Mouse (Mus musculus) cerebellum, postnatal 4 days (tissue): Measurements from ENCODE around the gene P3h3.
"Not testable (repeated sequence)": the region's sequence is repeated elsewhere in the genome, so short reads cannot be mapped to it uniquely, and the experiment has no call there.

ENCODE experiments used
- DNase-seq, 2 experiments: peaks; one replicate each; pipeline ENCODE4 v3.0.0; 2022; ENCODE audit warnings: low spot score in 2 of 2, mixed read lengths in 1 of 2

P3h3 gene

DNA sequence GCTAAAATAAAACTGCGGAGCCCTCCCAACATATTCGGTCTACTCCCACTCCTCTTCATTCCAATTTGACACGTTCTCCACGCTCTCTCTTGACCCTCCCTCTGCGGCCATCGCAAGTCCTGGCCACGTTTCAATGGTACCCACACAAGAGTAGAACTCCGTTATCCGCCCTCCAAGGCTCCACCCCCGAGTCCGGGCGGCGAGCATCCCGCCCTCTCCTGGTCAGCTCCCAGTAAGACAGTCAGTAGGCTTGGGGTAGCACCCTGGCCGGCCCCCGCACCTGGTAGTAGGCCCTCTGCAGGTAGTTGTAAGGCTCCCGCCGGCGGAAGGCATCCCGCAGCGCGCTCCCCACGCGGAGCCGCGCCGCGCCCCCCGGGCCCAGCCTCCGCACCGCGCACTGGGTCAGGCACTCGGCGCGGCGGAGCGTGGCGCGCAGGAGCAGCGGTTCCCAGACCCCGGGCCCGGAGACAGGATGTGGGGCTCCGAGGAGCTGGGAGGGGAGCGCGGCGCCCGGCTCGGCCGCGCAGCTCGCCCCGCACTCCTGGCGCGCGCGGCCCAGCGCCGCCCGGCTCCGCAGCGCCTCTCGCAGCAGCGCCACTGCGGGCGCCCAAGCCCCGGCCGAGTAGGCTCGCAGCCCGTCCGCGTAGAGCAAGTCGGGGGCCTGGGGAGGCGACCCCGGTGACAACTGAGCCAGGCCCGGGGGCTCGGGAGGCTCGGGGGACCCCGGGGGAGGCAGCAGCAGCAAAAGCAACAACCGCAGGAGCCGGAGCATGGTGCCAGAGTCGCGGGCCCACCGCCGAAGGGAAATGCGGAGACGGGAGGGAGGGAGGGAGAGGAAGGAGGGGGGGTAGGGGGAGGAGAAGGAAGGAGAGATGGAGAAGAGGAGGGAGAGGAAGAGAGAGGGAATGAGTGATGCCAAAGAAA, at the start of gene P3h3:
P3h3 (minus strand) TSS at position 837 of the 924 bp plus-strand sequence.
- peak; percentile 72 to 90 for DNase-seq

DNA sequence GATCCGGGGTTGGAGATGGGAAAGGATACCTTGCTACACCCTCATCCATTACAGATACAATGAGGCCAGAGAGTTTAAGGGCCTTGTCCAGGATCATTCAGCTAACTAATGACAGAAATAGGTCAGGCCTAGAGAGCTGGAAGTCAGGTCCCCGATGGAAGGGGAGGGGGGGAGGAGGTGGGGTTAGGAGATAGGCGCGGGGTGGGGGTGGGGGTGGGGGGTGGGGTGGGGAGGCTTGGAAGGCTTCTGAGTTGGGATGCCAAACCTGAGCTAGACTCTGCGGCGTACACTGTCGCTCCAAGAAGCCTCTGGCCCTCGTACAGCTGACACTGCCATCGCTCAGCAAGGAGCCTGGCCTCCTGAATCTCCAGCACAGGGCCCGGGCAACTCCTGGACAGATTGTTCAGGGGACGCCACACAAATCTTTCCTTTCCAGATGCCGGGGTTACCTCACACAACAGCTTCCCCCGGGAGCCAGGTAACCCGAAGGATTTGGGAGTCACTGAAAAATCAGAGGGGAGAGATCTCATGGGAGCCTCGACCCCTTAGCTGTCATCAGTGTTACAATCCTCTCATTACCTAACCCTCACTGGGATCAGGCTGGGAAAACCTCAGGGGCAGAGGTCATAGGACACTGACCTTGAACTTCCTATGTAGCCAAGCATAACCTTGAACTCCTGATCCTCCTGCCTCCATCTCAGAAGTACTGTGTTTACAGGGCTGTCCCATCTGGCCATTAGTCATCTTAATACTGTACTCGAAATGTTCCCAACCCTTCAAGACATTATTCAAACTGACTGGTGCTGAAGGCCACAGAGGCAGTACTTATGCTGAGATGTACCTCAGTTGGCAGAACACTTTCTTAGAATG, 47.7 kb upstream of the P3h3 start:
- no peak for DNase-seq

GRCm38 (mm10) chr6:124904161-124904981, 46.8 kb upstream of the P3h3 start:
- DNase-seq: peak in 1 of 2 experiments; percentile 71

GRCm38 (mm10) chr6:124903580-124904151, 46.1 kb upstream of the P3h3 start:
- DNase-seq: peak; percentile 98 to 99

DNA sequence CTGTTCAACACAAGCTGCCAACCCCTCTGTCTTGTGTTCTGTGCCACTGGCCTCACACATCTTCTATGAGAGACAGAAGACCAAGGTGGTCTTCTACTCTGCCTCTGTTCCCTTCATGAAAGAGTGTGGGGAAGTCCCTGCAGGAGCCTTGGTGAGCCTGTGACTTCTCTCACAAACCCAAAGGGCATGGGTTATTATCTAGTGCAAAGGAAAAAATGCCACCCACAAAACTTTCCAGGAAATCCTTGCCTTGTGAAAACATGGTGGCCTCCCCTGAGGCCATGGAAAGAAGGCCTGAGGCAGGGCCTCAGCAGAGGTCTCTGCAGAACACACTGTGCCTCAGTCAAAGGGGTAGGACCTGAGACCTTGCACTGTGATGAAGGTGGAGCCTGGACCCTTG, 44.3 kb upstream of the P3h3 start:
- no peak for DNase-seq

DNA sequence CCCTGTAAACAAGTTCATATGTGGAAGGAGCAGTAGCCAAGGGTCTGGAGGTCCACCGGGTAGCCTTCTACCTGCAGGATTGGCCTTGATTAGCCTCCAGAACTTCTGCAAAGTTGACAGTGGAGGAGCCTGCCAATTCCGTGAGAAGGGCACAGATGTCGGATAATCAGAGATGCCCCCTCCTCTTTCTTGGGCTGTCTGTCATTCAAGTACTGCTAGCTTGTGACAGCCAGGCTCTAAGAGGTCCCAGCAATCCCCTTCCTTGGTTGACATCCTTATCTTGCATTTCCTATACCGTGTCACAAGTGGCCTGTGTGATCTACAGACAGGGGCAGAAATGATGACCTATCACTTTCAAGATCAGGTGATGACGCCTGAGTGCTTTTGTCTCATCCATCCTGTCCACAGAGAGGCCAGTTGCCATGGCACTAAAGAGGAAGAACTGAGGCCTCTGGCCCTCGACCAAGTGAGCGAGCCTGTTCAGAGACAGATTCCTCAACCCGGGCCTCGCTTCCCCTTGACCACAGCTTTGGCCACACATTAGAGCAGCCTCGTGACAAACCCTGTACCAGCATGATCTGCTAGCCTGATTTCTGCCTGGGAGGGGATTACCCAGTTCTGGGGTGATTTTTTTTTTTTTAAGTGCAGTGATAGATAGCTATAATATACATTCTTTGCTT, 43.4 kb upstream of the P3h3 start:
- peak in 1 of 2 experiments; percentile 44 for DNase-seq

- DNase-seq: no peak
Observed at GRCm38 (mm10) chr6:124900056-124900800, 42.7 kb upstream of the P3h3 start.

- no peak for DNase-seq
Observed at GRCm38 (mm10) chr6:124898359-124898758, 40.8 kb upstream of the P3h3 start.

DNA sequence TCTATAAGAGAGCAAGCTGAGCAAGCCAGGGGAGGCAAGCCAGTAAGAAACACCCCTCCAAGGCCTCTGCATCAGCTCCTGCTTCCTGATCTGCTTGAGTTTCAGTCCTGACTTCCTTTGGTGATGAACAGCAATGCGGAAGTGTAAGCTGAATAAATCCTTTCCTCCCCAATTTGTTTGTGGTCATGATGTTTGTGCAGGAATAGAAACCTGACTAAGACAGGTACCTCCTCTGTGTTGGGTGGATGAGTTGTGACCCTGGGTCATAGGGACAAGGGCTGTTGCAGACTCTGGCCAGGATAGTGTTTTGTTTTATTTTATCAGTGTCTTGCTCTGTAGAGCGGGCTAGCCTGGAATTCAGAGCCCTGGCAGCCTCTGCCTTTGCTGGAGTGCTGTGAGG, 36.6 kb upstream of the P3h3 start:
- DNase-seq: not testable (repeated sequence)

DNA sequence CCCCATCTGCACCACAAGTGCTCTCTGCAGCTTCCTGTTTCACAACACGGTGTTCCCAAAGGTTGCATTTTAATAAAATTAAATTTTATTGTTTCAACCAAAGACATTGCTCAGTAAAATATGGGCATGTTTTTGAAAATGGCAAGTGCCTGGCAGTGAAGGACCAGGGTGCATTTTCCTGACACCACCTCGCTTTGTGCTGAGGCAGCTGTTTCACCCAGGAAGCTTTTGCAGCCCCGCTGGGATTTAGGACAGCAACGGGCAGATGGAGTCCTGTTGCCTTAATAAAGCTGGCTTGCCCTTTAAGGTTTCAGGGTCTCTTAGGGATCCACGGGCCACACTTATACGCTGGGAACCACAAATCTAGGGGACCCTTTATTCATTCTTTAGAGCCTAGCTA, 33.4 kb upstream of the P3h3 start:
- no peak for DNase-seq

DNA sequence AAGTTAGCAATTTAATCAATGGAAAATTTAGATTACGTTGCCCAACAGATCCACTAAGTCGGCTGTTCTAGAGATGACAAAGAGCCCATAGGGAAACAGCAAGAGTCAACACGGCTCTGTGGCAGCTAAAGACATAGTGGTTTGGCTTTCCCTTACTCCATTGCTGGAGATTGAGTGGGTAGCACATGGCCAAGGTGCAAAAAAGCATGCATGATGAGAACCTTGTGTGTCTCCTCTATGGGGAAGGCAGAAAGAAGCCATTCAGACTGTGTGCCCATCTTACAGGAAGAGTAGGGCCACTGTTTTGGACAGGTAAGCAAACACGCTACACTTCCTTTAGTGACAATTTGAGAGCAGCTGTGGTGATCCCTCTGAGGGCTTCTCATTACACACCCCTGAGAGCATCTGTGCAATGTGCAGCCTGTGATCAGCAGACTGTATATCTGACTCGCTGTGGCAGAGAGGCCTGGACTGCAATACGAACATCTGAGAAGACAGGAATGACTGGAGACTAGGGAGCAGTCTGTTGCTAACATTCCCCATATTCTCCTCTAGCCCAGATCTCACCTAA, 31.1 kb upstream of the P3h3 start:
- no peak for DNase-seq

DNA sequence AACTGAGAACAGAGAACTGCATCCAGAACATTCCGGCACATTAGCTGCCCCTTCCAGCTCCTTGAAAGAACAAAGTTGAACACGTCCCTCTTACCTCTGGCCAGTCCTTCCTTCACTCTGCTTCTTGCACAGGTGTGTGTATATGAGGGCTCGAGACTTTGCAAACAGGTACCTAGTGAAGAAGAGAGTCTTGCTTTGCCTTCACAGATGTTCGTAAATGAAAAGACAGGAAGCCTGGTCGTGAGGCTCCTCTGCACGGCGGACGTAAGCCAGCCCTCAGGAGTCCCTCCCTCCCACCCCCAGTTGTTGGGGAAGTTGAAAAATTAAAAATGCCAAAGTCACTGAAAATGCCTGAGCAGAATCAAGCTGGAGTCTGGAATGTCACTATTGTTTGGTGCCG, 30.4 kb upstream of the P3h3 start, which contains the start of gene Cd4:
Cd4 (minus strand) TSS at position 236 of the 400 bp plus-strand sequence.
- no peak for DNase-seq

- DNase-seq: no peak
Observed at GRCm38 (mm10) chr6:124885956-124886381, 28.4 kb upstream of the P3h3 start.

- no peak for DNase-seq
Observed at GRCm38 (mm10) chr6:124884714-124885500, 27.4 kb upstream of the P3h3 start.

DNA sequence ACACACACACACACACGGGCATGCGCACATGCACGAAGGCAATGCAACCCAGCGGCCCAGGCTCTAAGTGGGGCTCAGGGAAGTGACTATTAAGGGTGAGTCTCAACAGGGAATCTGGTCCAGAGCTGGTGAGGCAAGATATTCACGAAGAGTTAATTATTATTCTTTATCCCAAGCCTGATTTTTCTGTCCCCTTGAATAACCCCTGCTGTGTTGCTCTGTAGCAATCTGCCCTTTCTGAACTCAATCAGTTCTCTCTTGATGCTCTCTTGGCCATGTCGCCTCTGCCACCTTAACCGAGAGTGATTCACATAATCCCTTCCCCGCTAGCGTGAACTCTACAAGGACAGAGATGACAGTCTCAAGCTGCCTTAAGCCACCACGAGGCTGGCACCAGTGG, 25.8 kb upstream of the P3h3 start:
- no peak for DNase-seq

GRCm38 (mm10) chr6:124881821-124882220, 24.3 kb upstream of the P3h3 start:
- DNase-seq: no peak

- DNase-seq: no peak
Observed at GRCm38 (mm10) chr6:124879390-124879789, 21.8 kb upstream of the P3h3 start.

DNA sequence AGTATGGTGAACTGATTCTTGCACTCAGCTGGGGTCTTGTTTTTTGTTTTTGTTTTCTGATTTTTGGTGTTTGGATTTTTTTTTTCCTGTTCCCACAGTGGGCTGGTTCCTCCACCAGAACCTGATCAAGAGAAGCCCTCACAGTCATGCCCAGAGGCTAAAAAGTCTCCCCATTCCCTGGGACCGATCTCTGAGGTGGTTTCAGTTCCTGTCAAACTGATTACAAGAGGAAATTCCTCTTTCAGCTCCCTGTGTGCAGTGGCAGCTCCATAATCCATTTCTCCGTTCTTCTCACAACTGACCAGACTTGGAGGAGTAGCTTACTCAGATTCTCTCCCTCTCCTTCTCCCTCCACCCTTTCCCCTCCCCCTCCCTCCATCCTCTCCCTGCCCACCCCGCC, 16.8 kb upstream of the P3h3 start:
- DNase-seq: no peak

DNA sequence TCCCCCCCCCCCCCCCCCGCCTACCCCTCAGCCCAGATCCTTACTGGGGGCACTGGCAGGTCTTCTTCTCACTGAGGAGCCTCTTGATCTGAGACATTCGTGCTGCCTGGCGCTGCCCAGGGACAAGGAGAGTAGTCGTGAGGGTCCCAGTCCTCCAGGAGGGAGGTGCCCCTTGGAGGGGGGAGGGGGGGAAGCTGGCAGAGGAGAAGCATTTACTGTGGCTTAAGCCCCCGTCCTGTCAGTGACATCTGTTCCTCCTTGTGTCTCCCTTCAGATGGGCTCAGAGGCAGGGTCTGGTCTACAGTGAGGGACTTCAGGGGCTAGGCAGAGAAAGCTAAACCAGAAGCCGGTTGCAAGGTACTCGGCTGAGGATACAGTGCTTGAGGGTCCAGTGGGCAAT, 9.0 kb upstream of the P3h3 start:
- peak in 1 of 2 experiments; percentile 5 for DNase-seq
